Mouse (Mus musculus): ENCODE measurements around the gene Lcn4.

DNA sequence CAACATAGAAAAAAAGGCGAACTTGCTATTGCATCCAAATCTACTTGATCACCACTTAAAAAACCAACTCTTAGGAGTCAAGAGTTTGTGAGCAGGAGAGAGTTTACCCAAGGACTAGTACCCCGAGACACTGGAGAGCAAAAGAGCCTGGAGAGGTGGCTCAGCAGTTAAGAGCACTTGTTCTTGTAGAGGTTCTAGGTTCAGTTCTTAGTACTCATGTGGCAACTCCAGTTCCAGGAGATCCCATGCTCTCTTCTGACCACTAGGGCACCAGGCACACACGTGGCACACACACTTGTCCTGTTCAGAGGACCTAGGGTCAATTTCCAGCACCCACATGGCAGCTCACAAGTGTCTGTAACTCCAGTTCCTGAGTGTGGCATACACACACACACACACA is 45.0 kb downstream of the Lcn4 start:
- TF ChIP-seq CTCF (IDR thresholded peaks at IDR 0.05; ENCODE audit: low read depth), result no peak; the same call in 1 of the 2 replicates
- TF ChIP-seq EP300 (IDR thresholded peaks at IDR 0.05; ENCODE audit: low read depth), result no peak

All from liver, embryonic 14.5 days (tissue).